Mouse (Mus musculus) ES-Bruce4 (cell line): ENCODE data around the gene Tmub2. TPM values are rescaled to one million over a fixed set of nuclear protein-coding genes. Genes with fewer than 3 reads are reported as not detected.

Experiments used
- H3K27ac ChIP-seq: 2 replicates; pipeline ENCODE4 v1.5.1; 2012; ENCODE audit warnings: low read length, inconsistent platforms; ENCODE audit not compliant: insufficient read depth
- H3K27me3 ChIP-seq: 2 replicates; pipeline ENCODE4 v1.6.1; 2012; ENCODE audit warnings: mild to moderate bottlenecking, low read length, inconsistent platforms; ENCODE audit not compliant: control insufficient read depth, poor library complexity, insufficient read depth, severe bottlenecking
- H3K36me3 ChIP-seq: 2 replicates; pipeline ENCODE4 v1.6.1; 2012; ENCODE audit warnings: inconsistent platforms, mild to moderate bottlenecking, low read length, moderate library complexity; ENCODE audit not compliant: control insufficient read depth, poor library complexity, insufficient read depth, severe bottlenecking
- H3K4me1 ChIP-seq: one replicate; pipeline ENCODE4 v1.8.1; 2011; ENCODE audit warnings: low read length; ENCODE audit not compliant: control insufficient read depth, insufficient read depth
- H3K4me3 ChIP-seq: 2 replicates; pipeline ENCODE4 v1.5.1; 2011; ENCODE audit warnings: low read depth, mild to moderate bottlenecking, low read length
- H3K9ac ChIP-seq: 2 replicates; pipeline ENCODE4 v1.6.1; 2012; ENCODE audit warnings: low read depth, mild to moderate bottlenecking, inconsistent platforms; ENCODE audit not compliant: poor library complexity, severe bottlenecking
- H3K9me3 ChIP-seq: replicated peaks from 2 replicates; pipeline ENCODE4 v1.6.1; 2012; ENCODE audit warnings: mild to moderate bottlenecking, low read length, inconsistent platforms; ENCODE audit not compliant: control insufficient read depth, poor library complexity, insufficient read depth, severe bottlenecking
- CTCF ChIP-seq: IDR thresholded peaks from one replicate; pipeline ENCODE4 v1.8.1; 2011; ENCODE audit warnings: low read depth, low read length
- EP300 ChIP-seq: IDR thresholded peaks from 2 replicates; pipeline ENCODE4 v1.6.1; 2011; ENCODE audit warnings: low read depth, low read length; ENCODE audit not compliant: insufficient read depth
- POLR2A ChIP-seq: IDR thresholded peaks from one replicate; pipeline ENCODE4 v1.8.1; 2011; ENCODE audit warnings: low read length; ENCODE audit not compliant: insufficient read depth
- polyA plus RNA-seq: library from polyadenylated mRNA; stranded (reverse); fragments of >200 nt; gene quantifications from 2 replicates; pipeline ENCODE4 v1.2.4, GENCODE M21; 2011; ENCODE audit warnings: low read depth; ENCODE audit not compliant: missing spikeins, insufficient read depth, insufficient read length

Gene Tmub2
- polyA plus RNA-seq, 1 experiment = 20.0 TPM

DNA sequence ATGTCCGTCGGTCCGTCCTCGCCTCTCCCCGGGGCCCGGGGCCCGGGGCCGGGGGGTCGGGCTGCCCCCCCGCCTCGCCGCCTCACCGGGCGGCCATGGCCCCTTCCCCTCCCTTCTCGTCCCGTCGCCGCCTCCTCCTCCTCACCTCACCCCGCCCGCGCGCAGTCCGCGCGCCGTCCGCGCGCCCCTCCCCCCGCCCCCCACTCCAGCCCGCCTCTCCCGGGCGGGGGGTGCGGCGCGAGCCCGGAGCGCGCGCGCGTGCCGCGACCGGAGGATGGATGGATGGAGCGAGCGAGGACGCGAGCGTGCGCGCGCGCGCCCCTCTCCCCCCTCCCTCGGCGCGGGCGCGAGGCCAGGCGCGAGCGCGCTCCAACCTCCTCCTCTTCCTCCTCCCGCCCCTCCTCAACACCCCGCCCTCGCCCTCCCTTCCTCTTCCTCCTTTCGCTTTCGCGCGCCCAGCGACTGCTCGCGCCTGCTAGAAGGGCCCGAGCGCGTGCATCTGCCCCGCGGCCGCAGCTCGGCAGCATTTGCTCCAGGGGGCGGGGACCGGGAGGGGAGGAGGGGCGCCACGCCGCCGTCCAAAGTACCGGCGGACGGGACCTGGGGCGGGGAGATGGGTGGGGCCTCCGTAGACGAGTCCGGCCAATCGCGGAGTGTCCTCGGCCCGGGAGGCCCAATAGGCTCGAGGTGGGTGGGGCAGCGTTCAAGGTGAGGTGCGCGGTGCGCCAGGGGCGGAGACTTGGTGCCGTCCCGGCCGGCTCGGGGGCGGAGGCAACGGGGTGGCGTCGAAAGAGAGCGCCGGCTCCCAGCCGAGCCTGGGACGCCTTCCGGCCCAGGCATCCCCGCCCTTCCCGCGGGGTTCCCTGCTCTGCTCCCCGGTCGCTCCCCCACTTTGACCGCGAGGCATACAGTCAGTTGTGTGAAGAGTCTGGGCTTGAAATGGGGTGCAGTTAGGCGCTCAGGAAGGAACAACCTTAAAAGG lies 12.1 kb downstream of the Tmub2 start, which contains the start of gene Atxn7l3:
TSS of gene Atxn7l3 (minus strand) at position 141 of the 982 bp plus-strand sequence.
- Histone ChIP-seq H3K4me3 (peak within 1 kb of the TSS; percentile 80), H3K9ac (peak within 1 kb of the TSS; percentile 99), H3K9me3 (no peaks in the 10 kb centered on the region), H3K4me1 (peaks cover 3% of the 10 kb centered on the region), H3K36me3 (peaks cover 27% of the 10 kb centered on the region), H3K27ac (peak within 1 kb of the TSS; percentile 92), H3K27me3 (no peaks in the 10 kb centered on the region)
- TF ChIP-seq CTCF (no peak), EP300 (0 out of 2 replicates have a peak, but pooled peaks have one; percentile 5), POLR2A (peak; percentile 64)

DNA sequence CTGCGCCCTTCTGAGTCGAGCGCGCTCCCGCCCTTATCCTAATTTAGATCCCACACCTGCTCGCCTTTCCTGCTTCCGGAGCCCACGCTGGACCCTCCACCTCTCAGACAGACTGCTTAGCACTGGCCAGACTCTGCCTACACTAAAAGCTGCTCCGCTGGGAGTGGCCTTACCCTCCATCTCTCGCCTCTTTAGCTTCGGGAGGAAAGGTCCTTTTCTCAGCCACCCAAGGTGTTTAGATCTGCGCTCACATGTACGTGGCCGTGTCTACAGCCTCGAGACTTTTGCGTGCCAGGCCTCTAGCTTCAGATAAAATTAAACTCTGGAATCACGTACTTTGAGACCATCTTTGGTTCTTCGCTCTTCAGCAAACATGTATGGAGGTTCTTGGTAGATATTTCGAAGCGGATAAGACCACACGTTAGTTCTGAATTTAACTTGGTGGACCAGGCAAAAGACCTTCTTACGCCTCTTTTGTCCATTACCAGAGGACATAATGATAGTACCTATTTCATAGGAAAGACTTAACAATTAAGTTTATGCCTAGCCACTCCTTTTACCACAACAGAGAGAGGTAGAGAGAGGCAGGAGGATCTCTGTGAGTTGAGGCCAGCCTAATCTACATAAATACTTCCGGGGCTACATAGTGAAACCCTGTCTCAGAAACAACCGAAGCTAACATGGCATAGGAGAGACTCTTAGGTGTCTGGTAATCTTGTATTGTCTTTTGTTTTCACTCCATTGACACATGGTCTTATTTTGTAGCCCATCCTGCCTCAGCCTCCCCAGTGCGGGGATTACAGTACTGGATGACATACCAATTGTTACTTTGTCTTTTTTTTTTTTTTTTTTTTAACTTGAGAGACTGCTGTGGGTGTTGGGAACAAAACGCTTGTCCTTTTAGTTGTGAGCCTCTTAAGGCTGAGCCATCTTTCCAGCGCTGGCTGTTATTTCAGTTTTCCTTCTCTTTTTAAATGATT lies 13.1 kb downstream of the Tmub2 start:
- Histone ChIP-seq H3K4me1 (peaks cover 3% of the 10 kb centered on the region), H3K36me3 (peaks cover 16% of the 10 kb centered on the region), H3K9ac (peak overlapping the region; percentile 99), H3K27ac (peak overlapping the region; percentile 92), H3K9me3 (no peaks in the 10 kb centered on the region), H3K27me3 (no peaks in the 10 kb centered on the region), H3K4me3 (peak overlapping the region; percentile 80)
- TF ChIP-seq POLR2A = no peak

DNA sequence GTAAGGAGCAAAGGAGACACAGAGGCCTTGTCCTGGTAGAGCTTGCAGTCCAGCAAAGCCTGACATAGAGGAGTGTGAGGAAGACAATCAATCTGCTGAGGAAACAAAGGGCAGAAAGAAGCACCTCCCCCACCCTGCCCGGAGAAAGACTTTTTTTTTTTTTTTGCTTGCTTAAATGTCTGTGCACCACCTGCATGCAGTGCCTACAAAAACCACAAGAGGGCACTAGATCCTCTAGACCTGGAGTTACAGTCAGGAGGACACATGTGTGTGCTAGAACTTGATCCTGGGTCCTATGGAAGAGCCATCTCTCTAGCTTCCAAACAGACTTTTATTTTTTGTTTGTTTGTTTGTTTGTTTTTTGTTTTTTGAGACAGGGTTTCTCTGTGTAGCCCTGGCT lies 15.1 kb downstream of the Tmub2 start:
- Histone ChIP-seq H3K4me1 (peaks cover 2% of the 10 kb centered on the region), H3K27ac (peak overlapping the region; percentile 52; the same call in 1 of the 2 replicates), H3K36me3 (no peaks in the 10 kb centered on the region), H3K27me3 (no peaks in the 10 kb centered on the region), H3K4me3 (no peak overlapping the region), H3K9ac (no peak overlapping the region), H3K9me3 (no peaks in the 10 kb centered on the region)
- no peak for TF ChIP-seq POLR2A
- peak; percentile 27 for TF ChIP-seq CTCF

DNA sequence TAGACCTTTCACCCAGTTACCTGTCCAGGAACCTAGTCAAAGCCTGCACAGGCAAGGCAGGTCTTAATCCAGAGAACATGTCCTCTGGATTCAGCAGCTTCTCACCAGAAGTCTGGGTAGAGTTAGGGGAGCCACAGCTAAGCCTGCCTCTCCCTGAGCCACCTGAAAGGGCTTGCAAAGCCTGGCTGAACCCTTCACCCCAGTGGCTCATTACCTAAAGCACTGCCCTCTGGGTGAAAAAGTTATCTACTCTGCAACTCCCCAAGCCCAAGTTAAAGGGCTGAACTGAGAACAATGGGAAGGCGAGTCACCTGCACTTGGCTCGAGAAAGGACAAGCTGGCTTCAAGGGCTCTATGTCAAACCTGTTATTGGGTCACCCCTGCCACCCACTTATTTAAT lies 19.4 kb downstream of the Tmub2 start:
- TF ChIP-seq POLR2A = no peak
- TF ChIP-seq CTCF = no peak
- TF ChIP-seq EP300 = no peak
- H3K9me3 ChIP-seq = no peaks in the 10 kb centered on the region
- H3K27ac ChIP-seq = peak overlapping the region; percentile 47
- H3K4me1 ChIP-seq = peaks cover 2% of the 10 kb centered on the region
- no peak overlapping the region for H3K9ac ChIP-seq
- no peak overlapping the region for H3K4me3 ChIP-seq
- H3K36me3 ChIP-seq = peaks cover 27% of the 10 kb centered on the region
- no peaks in the 10 kb centered on the region for H3K27me3 ChIP-seq

DNA sequence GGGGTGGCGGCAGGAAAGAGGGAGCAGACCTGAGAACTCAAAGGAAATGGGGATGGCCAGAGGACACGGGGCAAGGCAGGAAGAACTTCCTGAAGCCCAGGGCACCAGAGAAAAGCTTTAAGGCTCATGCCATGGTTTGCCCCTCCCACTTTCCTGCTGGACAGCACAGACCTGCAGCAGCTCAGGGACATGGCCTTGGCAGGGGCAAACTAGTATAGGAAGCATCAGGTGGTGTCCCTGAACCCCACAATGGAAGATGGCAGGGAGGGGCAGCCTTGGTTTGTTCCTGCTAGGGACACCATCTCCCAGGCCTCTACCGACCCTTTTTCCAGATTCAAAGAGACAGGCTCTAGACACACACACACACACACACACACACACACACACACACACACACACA lies 20.6 kb downstream of the Tmub2 start:
- TF ChIP-seq POLR2A (no peak), EP300 (no peak), CTCF (no peak)
- no peak overlapping the region for H3K4me3 ChIP-seq
- H3K27me3 ChIP-seq = no peaks in the 10 kb centered on the region
- no peak overlapping the region for H3K9ac ChIP-seq
- H3K36me3 ChIP-seq = peaks cover 30% of the 10 kb centered on the region
- H3K9me3 ChIP-seq = no peaks in the 10 kb centered on the region
- H3K27ac ChIP-seq = no peak overlapping the region
- peaks cover 2% of the 10 kb centered on the region for H3K4me1 ChIP-seq
